Mouse (Mus musculus) neutrophil, adult 59 days (primary cell): ENCODE results near the gene Pak1ip1. TPM values are rescaled to one million over a fixed set of nuclear protein-coding genes. Genes with fewer than 3 reads are reported as not detected.

Source experiments
- total RNA-seq, 2 experiments: library from RNA; stranded (reverse); gene quantifications; 1 replicate in 1 of 2; 2 replicates in 1 of 2; pipeline ENCODE4 v1.2.4; 2023

The Pak1ip1 gene
- 10 to 100 TPM; 47.2 to 49.5 TPM for total RNA-seq

DNA sequence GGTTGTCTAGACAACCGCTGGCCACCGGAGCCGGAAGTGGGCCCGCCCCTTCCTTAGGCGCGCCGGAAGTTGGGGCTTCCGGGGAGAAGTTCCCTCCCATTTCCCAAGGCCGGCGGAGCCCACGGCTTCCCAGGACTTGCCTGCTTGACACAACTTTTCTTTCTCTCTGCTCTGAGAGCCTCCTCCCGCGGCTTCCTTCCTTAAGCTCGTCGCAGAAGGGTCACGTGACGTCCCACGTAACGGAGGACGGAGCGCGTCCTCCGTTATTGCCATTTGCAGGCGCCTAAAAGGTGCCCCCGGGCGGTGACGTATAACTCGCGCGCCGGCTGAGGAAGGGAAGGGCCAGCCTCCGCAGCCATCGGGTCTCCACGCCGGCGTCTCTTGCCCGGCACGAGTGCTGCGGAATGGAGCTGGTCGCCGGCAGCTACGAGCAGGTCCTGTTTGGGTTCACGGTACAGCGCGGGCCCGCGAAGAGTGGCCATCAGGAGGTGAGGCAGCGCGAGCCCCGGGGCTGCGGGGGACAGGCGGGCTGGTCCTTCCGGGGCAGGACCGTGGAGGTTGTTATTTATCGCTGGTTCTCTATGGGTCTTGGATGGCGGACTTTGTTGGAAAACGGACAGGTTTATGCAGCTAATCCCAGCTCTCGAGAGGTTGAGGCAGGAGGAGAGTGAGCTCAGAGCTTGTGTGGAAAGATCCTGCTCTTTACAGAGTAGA is at the start of gene Pak1ip1:
Pak1ip1 (plus strand) TSS at position 98 of the 714 bp plus-strand sequence.

DNA sequence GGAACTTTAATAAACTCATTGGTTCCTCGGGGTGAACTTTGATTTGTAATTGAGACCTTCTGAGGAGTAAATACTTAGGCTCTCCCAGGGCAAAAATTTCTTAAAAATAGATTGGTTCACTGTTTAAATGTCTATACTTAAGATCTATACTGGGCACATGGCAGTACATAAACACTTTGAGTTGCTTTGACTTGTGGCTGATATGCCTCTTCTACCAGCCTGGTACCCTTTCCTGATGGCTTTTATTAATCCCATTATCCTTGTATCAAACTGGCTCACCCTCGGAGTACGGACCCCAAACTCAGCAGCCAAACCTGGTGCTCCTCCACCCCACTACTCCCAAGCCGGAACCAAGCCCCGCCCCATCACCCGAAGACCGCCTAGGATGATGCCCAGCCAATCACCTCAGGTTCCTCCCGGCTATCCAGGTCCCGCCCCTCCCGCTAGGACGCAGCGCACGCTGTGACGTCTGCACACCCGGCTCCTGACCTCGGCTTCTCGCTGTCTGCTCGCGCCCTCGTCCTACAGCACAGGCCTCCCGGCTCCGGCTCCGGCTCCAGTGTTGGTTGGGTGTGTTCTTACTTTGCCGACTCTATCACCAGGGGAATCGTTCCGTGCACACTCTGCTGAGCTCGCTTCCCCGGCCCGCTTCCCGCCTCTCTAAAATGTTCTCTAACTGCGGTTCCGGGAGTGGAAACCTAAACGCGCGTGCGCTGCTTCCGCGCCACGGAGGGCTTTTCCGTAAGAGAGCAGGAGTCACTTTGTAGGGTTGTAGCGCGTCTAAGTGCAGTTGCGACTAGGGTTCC is 15.2 kb downstream of the Pak1ip1 start, which contains the start of gene Tmem14c:
Tmem14c (plus strand) TSS at position 464 of the 806 bp plus-strand sequence.

Other genes starting within 250 kb of the Pak1ip1 start
- 100 to 1,000 TPM; 101 TPM for gene Gcnt2, start 141.3 kb upstream of the Pak1ip1 start, total RNA-seq
- 100 to 1,000 TPM in 1 of 2 experiments, 10 to 100 TPM in 1; 84.6 to 105 TPM for gene Tmem14c, start 15.3 kb downstream of the Pak1ip1 start, total RNA-seq
- under 1 TPM in 1 of 2 experiments, not detected in 1; 0.75 TPM for gene Mak, start 78.7 kb downstream of the Pak1ip1 start, total RNA-seq
- not detected for gene Gcm2, start 110.0 kb downstream of the Pak1ip1 start, total RNA-seq
- not detected for gene Sycp2l, start 113.3 kb downstream of the Pak1ip1 start, total RNA-seq
- not detected for gene Elovl2, start 219.4 kb downstream of the Pak1ip1 start, total RNA-seq
- gene Smim13, start 248.8 kb downstream of the Pak1ip1 start, total RNA-seq = 1 to 10 TPM; 4.6 to 4.8 TPM